Mouse (Mus musculus): ENCODE results near the gene Glrx3. TPM values are rescaled to one million over a fixed set of nuclear protein-coding genes. Genes with fewer than 3 reads are reported as not detected.
A peak's percentile ranks its signal among the peaks of the same experiment; 100 is the strongest.

Gene Glrx3
- 204 TPM for polyA plus RNA-seq (2012; fragmentation: generic; extraction: Trizol)

- peak within 1 kb of the TSS; percentile 68 for H3K4me3 ChIP-seq
- no peak for TF ChIP-seq CEBPB (IDR thresholded peaks at IDR 0.05; ENCODE audit: insufficient read depth, poor library complexity, severe bottlenecking)
- peak; percentile 75 for TF ChIP-seq POLR2AphosphoS2 (IDR thresholded peaks at IDR 0.05; ENCODE audit: insufficient read length, low read depth)
- TF ChIP-seq POLR2A (IDR thresholded peaks at IDR 0.05; ENCODE audit: insufficient read length, low read depth), result peak; percentile 84
- TF ChIP-seq USF1 (IDR thresholded peaks at IDR 0.05; ENCODE audit: low read depth), result no peak
- TF ChIP-seq MYOG (IDR thresholded peaks at IDR 0.05; ENCODE audit: control insufficient read depth in 1 of 3, insufficient read depth in 1 of 3, insufficient read length in 2 of 3, low read depth in 2 of 3), result peak in 1 of 3 experiments; percentile 21
- TF ChIP-seq MYOD1 (IDR thresholded peaks at IDR 0.05; ENCODE audit: control insufficient read depth in 1 of 3, insufficient read length in 2 of 3, low read depth in 2 of 3), result no peak
- peak; percentile 41 for TF ChIP-seq SRF (IDR thresholded peaks at IDR 0.05; ENCODE audit: control insufficient read depth, insufficient read length, low read depth)
- H3K27me3 ChIP-seq (ENCODE audit: control insufficient read depth, insufficient read depth, insufficient read length), result no peaks in the 10 kb centered on the region
Observed at GRCm38 (mm10) chr7:137437440-137438178, at the start of gene Glrx3. Glrx3 (plus strand) TSS chr7:137437614.

GRCm38 (mm10) chr7:137387863-137388262, 49.6 kb upstream of the Glrx3 start:
- TF ChIP-seq E2F4 (IDR thresholded peaks at IDR 0.05; ENCODE audit: insufficient read depth) (no peak), CEBPB (IDR thresholded peaks at IDR 0.05; ENCODE audit: insufficient read depth, poor library complexity, severe bottlenecking) (no peak), REST (IDR thresholded peaks at IDR 0.05; ENCODE audit: insufficient read depth, insufficient read length) (no peak), MAX (IDR thresholded peaks at IDR 0.05; ENCODE audit: low read depth) (no peak), TCF12 (IDR thresholded peaks at IDR 0.05; ENCODE audit: insufficient read depth, poor library complexity, severe bottlenecking) (no peak), TCF3 (IDR thresholded peaks at IDR 0.05; ENCODE audit: insufficient read length, low read depth) (no peak), MYOD1 (IDR thresholded peaks at IDR 0.05; ENCODE audit: control insufficient read depth in 1 of 3, insufficient read length in 2 of 3, low read depth in 2 of 3) (no peak), POLR2A (IDR thresholded peaks at IDR 0.05; ENCODE audit: insufficient read length, low read depth) (no peak), SRF (IDR thresholded peaks at IDR 0.05; ENCODE audit: control insufficient read depth, insufficient read length, low read depth) (no peak), MYOG (IDR thresholded peaks at IDR 0.05; ENCODE audit: control insufficient read depth in 1 of 3, insufficient read depth in 1 of 3, insufficient read length in 2 of 3, low read depth in 2 of 3) (no peak), POLR2AphosphoS2 (IDR thresholded peaks at IDR 0.05; ENCODE audit: insufficient read length, low read depth) (no peak), USF1 (IDR thresholded peaks at IDR 0.05; ENCODE audit: low read depth) (no peak)
- no peak overlapping the region for H3K4me3 ChIP-seq
- H3K36me3 ChIP-seq (ENCODE audit: control insufficient read depth, insufficient read depth), result no peaks in the 10 kb centered on the region
- H3K27me3 ChIP-seq (ENCODE audit: control insufficient read depth, insufficient read depth, insufficient read length), result no peaks in the 10 kb centered on the region
- no peak overlapping the region for H3K4me2 ChIP-seq (ENCODE audit: low read depth)
- H3K79me2 ChIP-seq (ENCODE audit: control insufficient read depth, insufficient read depth), result no peaks in the 10 kb centered on the region
- H3ac ChIP-seq (ENCODE audit: control insufficient read depth, insufficient read length), result no peak overlapping the region

More at GRCm38 (mm10) chr7:137437440-137438178, at the start of gene Glrx3:
- Histone ChIP-seq H3K79me2 (ENCODE audit: control insufficient read depth, insufficient read depth) (peaks cover 46% of the 10 kb centered on the region), H3ac (ENCODE audit: control insufficient read depth, insufficient read length) (peak within 1 kb of the TSS; percentile 67), H3K36me3 (ENCODE audit: control insufficient read depth, insufficient read depth) (peaks cover 3% of the 10 kb centered on the region), H3K4me2 (ENCODE audit: low read depth) (peak within 1 kb of the TSS; percentile 90)

- no peak overlapping the region for H3ac ChIP-seq (ENCODE audit: control insufficient read depth, insufficient read length)
- TF ChIP-seq MYOG (IDR thresholded peaks at IDR 0.05; ENCODE audit: control insufficient read depth in 1 of 3, insufficient read depth in 1 of 3, insufficient read length in 2 of 3, low read depth in 2 of 3), result no peak
- no peak for TF ChIP-seq POLR2AphosphoS2 (IDR thresholded peaks at IDR 0.05; ENCODE audit: insufficient read length, low read depth)
- TF ChIP-seq REST (IDR thresholded peaks at IDR 0.05; ENCODE audit: insufficient read depth, insufficient read length), result no peak
- no peak for TF ChIP-seq POLR2A (IDR thresholded peaks at IDR 0.05; ENCODE audit: insufficient read length, low read depth)
- TF ChIP-seq MYOD1 (IDR thresholded peaks at IDR 0.05; ENCODE audit: control insufficient read depth in 1 of 3, insufficient read length in 2 of 3, low read depth in 2 of 3), result no peak
- no peak for TF ChIP-seq TCF3 (IDR thresholded peaks at IDR 0.05; ENCODE audit: insufficient read length, low read depth)
- H3K36me3 ChIP-seq (ENCODE audit: control insufficient read depth, insufficient read depth), result no peaks in the 10 kb centered on the region
- H3K4me2 ChIP-seq (ENCODE audit: low read depth), result no peak overlapping the region
- H3K4me3 ChIP-seq, result no peak overlapping the region
- no peaks in the 10 kb centered on the region for H3K79me2 ChIP-seq (ENCODE audit: control insufficient read depth, insufficient read depth)
- no peaks in the 10 kb centered on the region for H3K27me3 ChIP-seq (ENCODE audit: control insufficient read depth, insufficient read depth, insufficient read length)
Observed at GRCm38 (mm10) chr7:137395421-137395820, 42.0 kb upstream of the Glrx3 start.

DNA sequence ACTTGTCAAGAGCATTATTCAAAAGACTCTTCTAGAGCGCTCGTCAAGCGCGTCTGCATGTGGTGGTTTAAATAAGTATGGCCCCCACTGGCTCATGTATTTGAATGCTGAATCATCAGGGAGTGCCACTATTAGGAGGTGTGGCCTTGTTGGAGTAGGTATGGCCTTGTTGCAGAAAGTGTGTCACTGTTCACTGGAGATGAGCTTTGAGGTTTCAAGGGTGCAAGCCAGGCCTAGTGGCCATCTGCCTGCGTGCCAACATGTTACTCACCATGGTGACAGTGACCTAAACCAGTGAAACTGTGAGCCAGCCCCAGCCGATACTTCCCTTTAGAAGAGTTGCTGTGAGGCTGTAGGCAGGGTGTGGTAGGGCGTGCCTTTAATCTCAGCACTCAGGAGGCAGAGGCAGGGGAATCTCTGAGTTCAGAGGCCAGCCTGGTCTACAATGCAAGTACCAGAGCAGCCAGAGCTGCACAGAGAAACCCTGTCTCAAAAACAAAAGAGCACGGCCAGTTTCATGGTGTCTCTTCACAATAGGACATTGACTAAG, 40.0 kb upstream of the Glrx3 start:
- Histone ChIP-seq H3K36me3 (ENCODE audit: control insufficient read depth, insufficient read depth) (no peaks in the 10 kb centered on the region), H3ac (ENCODE audit: control insufficient read depth, insufficient read length) (no peak overlapping the region)
- TF ChIP-seq USF1 (IDR thresholded peaks at IDR 0.05; ENCODE audit: low read depth) (no peak), MYOD1 (IDR thresholded peaks at IDR 0.05; ENCODE audit: control insufficient read depth in 1 of 3, insufficient read length in 2 of 3, low read depth in 2 of 3) (no peak), POLR2A (IDR thresholded peaks at IDR 0.05; ENCODE audit: insufficient read length, low read depth) (no peak), TCF3 (IDR thresholded peaks at IDR 0.05; ENCODE audit: insufficient read length, low read depth) (no peak), POLR2AphosphoS2 (IDR thresholded peaks at IDR 0.05; ENCODE audit: insufficient read length, low read depth) (no peak), MAX (IDR thresholded peaks at IDR 0.05; ENCODE audit: low read depth) (no peak), MYOG (IDR thresholded peaks at IDR 0.05; ENCODE audit: control insufficient read depth in 1 of 3, insufficient read depth in 1 of 3, insufficient read length in 2 of 3, low read depth in 2 of 3) (no peak), E2F4 (IDR thresholded peaks at IDR 0.05; ENCODE audit: insufficient read depth) (no peak), REST (IDR thresholded peaks at IDR 0.05; ENCODE audit: insufficient read depth, insufficient read length) (no peak), TCF12 (IDR thresholded peaks at IDR 0.05; ENCODE audit: insufficient read depth, poor library complexity, severe bottlenecking) (no peak)

More for the DNA sequence above, 40.0 kb upstream of the Glrx3 start:
- no peak overlapping the region for H3K4me3 ChIP-seq
- no peaks in the 10 kb centered on the region for H3K79me2 ChIP-seq (ENCODE audit: control insufficient read depth, insufficient read depth)
- H3K4me2 ChIP-seq (ENCODE audit: low read depth), result no peak overlapping the region
- no peaks in the 10 kb centered on the region for H3K27me3 ChIP-seq (ENCODE audit: control insufficient read depth, insufficient read depth, insufficient read length)
